Mouse (Mus musculus): ENCODE results near the gene Rgs5.

The Rgs5 gene

DNA sequence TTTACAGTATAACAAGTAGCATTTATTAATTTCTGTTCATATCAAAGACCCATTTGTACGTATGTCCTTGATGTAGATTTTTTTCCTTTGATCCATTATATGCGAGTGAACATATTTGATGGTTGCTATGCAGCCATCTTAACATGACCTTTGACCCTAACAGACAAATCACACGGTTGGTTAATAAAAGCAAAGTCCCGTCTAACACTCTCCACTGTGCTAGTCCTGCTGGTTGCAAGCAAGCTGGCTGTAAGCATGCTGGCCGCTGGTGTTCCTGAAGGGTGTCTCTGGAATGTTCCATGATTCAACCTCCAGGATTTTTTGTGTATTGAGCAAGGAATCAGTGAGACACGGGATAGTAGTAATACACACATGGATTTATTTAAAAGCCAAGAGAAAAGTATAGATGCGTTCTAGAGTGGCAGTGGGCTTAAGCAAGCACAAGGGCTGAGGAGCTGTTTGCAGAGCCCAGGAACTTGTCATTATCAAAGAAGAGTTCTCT lies 75.3 kb downstream of the Rgs5 start:
- DNase-seq, result no peak

DNA sequence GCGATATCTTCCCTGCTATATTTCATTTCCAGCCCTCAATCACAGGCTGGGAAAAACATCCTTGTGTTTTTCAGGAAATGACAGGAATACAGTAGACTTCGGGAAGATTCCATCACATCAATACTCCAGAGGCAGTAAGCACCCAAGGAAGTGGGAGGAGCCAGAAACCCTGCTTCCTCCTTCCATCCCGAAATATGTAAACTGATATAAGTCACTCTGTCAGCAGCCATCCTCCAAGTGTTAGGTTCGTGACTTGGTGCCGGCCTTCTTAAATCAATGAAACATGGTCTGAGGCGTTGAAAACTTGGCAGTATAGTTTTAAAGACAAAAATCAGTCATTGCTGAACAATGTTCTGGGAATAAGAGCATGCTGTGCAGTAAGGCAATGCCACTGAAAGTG lies 80.8 kb downstream of the Rgs5 start:
- no peak for DNase-seq

DNA sequence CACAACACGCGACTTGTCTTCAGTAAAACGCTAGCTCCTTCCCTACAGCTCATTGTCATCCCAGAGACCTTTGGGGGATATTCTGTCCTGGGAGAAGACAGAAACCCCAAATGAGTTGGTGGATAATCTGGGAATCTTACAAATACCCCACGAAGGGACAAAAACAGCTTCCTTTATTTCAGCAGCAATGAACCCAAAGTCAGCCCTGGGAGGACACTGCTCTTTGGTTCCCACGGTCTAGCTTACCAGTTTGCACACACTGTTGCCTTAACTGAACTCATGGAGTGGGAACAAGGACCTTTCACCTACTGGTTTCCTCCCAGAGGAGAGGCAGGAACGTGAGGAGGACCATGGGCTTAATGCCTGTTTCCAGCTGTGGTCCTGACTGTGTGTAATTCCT lies 81.9 kb downstream of the Rgs5 start:
- DNase-seq, result no peak

DNA sequence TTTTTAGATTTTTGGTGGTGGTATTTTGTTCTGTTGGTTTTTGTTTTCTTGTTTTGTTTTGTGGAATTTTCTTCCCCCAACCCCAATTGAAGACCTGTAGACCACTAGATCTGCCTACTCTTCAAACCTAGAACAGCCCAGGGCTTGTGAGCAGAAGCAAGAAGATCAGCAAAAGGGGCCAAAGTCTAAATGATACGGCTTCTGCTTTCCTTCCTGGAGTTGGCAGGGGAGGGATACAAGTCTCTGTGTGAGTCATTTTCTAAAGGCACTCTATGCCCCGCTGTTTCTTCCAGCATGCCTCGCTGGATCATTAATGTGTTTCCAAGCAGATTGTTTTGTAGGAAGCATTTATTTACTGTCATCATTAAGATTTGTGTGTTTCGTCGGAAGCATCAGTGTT lies 85.8 kb downstream of the Rgs5 start:
- no peak for DNase-seq

Measured in kidney, postnatal 4 days (tissue).